Mouse (Mus musculus) frontal cortex, postnatal 25 days (tissue): ENCODE data around the gene Zfp60.
"Not testable (repeated sequence)": the region's sequence is repeated elsewhere in the genome, so short reads cannot be mapped to it uniquely, and the experiment has no call there.

ENCODE experiments used
- DNase-seq, 2 experiments: peaks; one replicate each; pipeline ENCODE4 v3.0.0; 2022; ENCODE audit warnings: low spot score in 2 of 2

Gene Zfp60

GRCm38 (mm10) chr7:27793865-27794264 is 62.7 kb downstream of the Zfp60 start:
- not testable (repeated sequence) for DNase-seq

GRCm38 (mm10) chr7:27794566-27794965 is 63.4 kb downstream of the Zfp60 start:
- DNase-seq = no peak

- DNase-seq = no peak
Measured at GRCm38 (mm10) chr7:27797906-27798811, 67.0 kb downstream of the Zfp60 start.

GRCm38 (mm10) chr7:27801137-27801536 is 69.9 kb downstream of the Zfp60 start:
- no peak for DNase-seq

- DNase-seq = no peak
Measured at GRCm38 (mm10) chr7:27802986-27803385, 71.8 kb downstream of the Zfp60 start.
